Mouse (Mus musculus) testis, postnatal 14 days (tissue): ENCODE measurements around the gene Gm8165.
"Not testable (repeated sequence)": the region's sequence is repeated elsewhere in the genome, so short reads cannot be mapped to it uniquely, and the experiment has no call there.

Source experiments
- DNase-seq: peaks from one replicate; pipeline ENCODE4 v3.0.0; 2021; ENCODE audit warnings: low spot score

Gm8165 gene

GRCm38 (mm10) chr14:43677099-43677498 lies at the start of gene Gm8165:
TSS of gene Gm8165 (minus strand) at chr14:43677199.
- DNase-seq = not testable (repeated sequence)

DNA sequence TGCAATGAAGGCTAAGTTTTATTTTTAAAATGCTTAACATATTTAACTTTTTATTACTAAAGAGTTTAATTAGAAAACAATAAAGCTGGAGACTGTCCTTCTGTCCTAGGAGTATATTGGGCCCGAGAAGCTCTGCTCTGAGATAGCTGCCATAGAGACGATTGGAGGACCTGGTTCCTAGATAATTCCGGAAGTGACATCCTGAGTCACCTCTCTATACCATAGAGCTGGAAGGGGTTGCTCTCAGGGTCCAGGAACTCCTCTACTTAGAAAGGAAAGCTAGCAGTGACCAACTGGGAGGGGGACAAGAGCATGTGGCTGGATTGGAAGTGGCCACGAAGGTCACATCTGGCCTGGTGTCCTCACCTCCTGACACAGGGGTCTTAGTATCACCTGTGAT lies 20.6 kb upstream of the Gm8165 start, which contains the start of gene Gm7324:
Gm7324 (plus strand) TSS at position 208 of the 400 bp plus-strand sequence.
- DNase-seq = not testable (repeated sequence)
